Mouse (Mus musculus) G1E (cell line): ENCODE results near the gene Acot2.

Experiments used
- CTCF ChIP-seq: IDR thresholded peaks from 2 replicates; pipeline ENCODE4 v1.5.1; 2012; ENCODE audit warnings: low read depth, low read length, inconsistent platforms, mixed read lengths
- GATA1 ChIP-seq: IDR thresholded peaks from 2 replicates; pipeline ENCODE4 v1.6.1; 2012; ENCODE audit warnings: borderline replicate concordance, low read length, inconsistent platforms, mixed read lengths
- POLR2AphosphoS5 ChIP-seq: IDR thresholded peaks from 2 replicates; pipeline ENCODE4 v1.6.1; 2012; ENCODE audit warnings: low read depth, low read length, inconsistent platforms; ENCODE audit not compliant: insufficient replicate concordance
- TAL1 ChIP-seq: conservative IDR thresholded peaks from 2 replicates; pipeline ENCODE4 v1.6.1; 2012; ENCODE audit warnings: low read depth, low read length, inconsistent platforms, mixed read lengths

GRCm38 (mm10) chr12:83998341-83999107 is 10.9 kb downstream of the Acot2 start:
- TF ChIP-seq POLR2AphosphoS5 (no peak), TAL1 (no peak), CTCF (no peak), GATA1 (no peak)
